Mouse (Mus musculus) embryonic facial prominence, embryonic 15.5 days (tissue): Measurements from ENCODE around the gene Ccnt2. TPM values are rescaled to one million over a fixed set of nuclear protein-coding genes. Genes with fewer than 3 reads are reported as not detected.

ENCODE experiments used
- ATAC-seq: fragments of 200-750 bp; cut with Nextera tagmentation; 2 replicates; pipeline ENCODE4 v1.8.0; 2017; ENCODE audit warnings: low read depth, moderate TSS enrichment; ENCODE audit not compliant: insufficient number of reproducible peaks, low FRiP score, low TSS enrichment
- H3K27ac ChIP-seq: fragments of 300-500 bp; sonication (generic); replicated peaks from 2 replicates; pipeline ENCODE4 v1.5.1; 2015; ENCODE audit warnings: mild to moderate bottlenecking, inconsistent platforms
- H3K27me3 ChIP-seq: fragments of 300-500 bp; sonication (generic); 2 replicates; pipeline ENCODE4 v1.6.1; 2015; ENCODE audit warnings: inconsistent platforms
- H3K36me3 ChIP-seq: fragments of 300-500 bp; sonication (generic); 2 replicates; pipeline ENCODE4 v1.6.1; 2015; ENCODE audit warnings: mild to moderate bottlenecking, inconsistent platforms
- H3K4me1 ChIP-seq: fragments of 300-500 bp; sonication (generic); 2 replicates; pipeline ENCODE4 v1.6.1; 2015; ENCODE audit warnings: inconsistent platforms
- H3K4me2 ChIP-seq: fragments of 300-500 bp; sonication (generic); replicated peaks from 2 replicates; pipeline ENCODE4 v1.6.1; 2015; ENCODE audit warnings: mild to moderate bottlenecking, inconsistent platforms
- H3K4me3 ChIP-seq: fragments of 300-500 bp; sonication (generic); replicated peaks from 2 replicates; pipeline ENCODE4 v1.5.1; 2015; ENCODE audit warnings: mild to moderate bottlenecking, inconsistent platforms
- H3K9ac ChIP-seq: fragments of 300-500 bp; sonication (generic); 2 replicates; pipeline ENCODE4 v1.6.1; 2015; ENCODE audit warnings: inconsistent platforms
- H3K9me3 ChIP-seq: fragments of 300-500 bp; sonication (generic); replicated peaks from 2 replicates; pipeline ENCODE4 v1.6.1; 2016; ENCODE audit warnings: inconsistent platforms
- WGBS: fragments of 180-500 bp; shearing (Covaris S2); methylation state at CpG from one replicate; pipeline ENCODE4 v1.1.7; 2015; 5-methylcytosine and 5-hydroxymethylcytosine counted together
- polyA plus RNA-seq: library from polyadenylated mRNA; unstranded; fragments of >200 nt; fragmentation: Nextera tagmentation; extraction: Ambion mirVana; gene quantifications from 2 replicates; pipeline ENCODE4 v1.2.1, GENCODE M21; 2015

Ccnt2 gene
- polyA plus RNA-seq, 1 experiment from 2014 or later = 84.1 TPM

GRCm38 (mm10) chr1:127795087-127795769 lies 21.3 kb downstream of the Ccnt2 start:
- no peak for ATAC-seq
- Histone ChIP-seq H3K27ac (no peak overlapping the region), H3K4me3 (no peak overlapping the region), H3K9ac (no peak overlapping the region), H3K27me3 (no peaks in the 10 kb centered on the region), H3K9me3 (no peaks in the 10 kb centered on the region), H3K4me1 (0 out of 2 replicates have a peak, but pooled peaks cover 4% of the 10 kb centered on the region), H3K36me3 (peaks cover 18% of the 10 kb centered on the region), H3K4me2 (no peak overlapping the region)
- WGBS = 68% methylated on average over 6 of the region's 6 CpGs

DNA sequence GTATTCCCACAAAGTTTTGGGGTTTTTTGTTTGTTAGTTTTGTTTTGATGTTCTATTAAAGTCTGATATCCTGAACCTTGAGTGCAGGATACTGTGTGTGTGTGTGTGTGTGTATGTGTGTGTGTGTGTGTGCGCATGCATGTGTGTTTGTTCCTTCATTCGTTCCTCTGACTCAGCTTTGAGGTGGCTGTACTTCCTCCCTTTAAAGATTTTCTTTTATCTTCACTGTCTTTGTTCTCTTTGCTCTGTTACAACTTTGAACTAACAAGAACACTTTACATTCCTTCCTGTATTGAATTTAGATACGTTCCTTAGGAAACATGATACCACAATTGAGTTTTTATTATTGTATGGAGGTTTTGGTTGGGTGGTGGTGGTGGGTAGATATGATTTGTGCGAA lies 22.4 kb downstream of the Ccnt2 start:
- Histone ChIP-seq H3K36me3 (peaks cover 21% of the 10 kb centered on the region), H3K27me3 (no peaks in the 10 kb centered on the region), H3K4me3 (no peak overlapping the region), H3K9me3 (no peaks in the 10 kb centered on the region), H3K4me1 (0 out of 2 replicates have a peak, but pooled peaks cover 4% of the 10 kb centered on the region), H3K27ac (no peak overlapping the region), H3K4me2 (no peak overlapping the region), H3K9ac (no peak overlapping the region)
- no peak for ATAC-seq
- 46% methylated on average over 4 of the region's 4 CpGs for WGBS

DNA sequence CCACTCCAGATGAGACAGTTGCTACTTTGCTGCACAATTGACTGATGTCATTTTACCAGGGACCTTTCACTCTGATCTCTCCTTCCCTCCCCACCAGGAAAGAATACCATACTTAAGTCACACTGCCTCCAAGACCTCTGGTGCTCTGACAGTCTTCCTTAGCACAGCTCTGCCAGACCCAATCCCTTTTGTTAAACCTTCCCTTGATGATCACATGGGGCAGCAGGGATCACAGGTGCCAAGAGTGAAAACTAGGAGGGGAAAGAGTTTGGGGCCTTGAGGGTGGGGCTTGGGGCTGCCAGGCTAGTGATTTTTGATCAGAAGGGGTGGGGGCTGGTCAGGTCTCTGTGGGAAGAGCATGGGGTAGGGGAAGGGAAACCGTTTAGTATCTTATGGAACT lies 22.8 kb downstream of the Ccnt2 start:
- Histone ChIP-seq H3K4me1 (0 out of 2 replicates have a peak, but pooled peaks cover 4% of the 10 kb centered on the region), H3K4me2 (no peak overlapping the region), H3K27me3 (no peaks in the 10 kb centered on the region), H3K9ac (no peak overlapping the region), H3K4me3 (no peak overlapping the region), H3K9me3 (no peaks in the 10 kb centered on the region), H3K36me3 (peaks cover 23% of the 10 kb centered on the region), H3K27ac (no peak overlapping the region)
- WGBS = 58% methylated on average over 1 of the region's 1 CpGs
- no peak for ATAC-seq

GRCm38 (mm10) chr1:127802916-127803315 lies 29.0 kb downstream of the Ccnt2 start:
- H3K27ac ChIP-seq = no peak overlapping the region
- peaks cover 50% of the 10 kb centered on the region for H3K36me3 ChIP-seq
- WGBS = 75% methylated on average over 8 of the region's 8 CpGs
- H3K4me2 ChIP-seq = no peak overlapping the region
- peak; percentile 73; the same call in 1 of the 2 replicates for ATAC-seq
- H3K9ac ChIP-seq = no peak overlapping the region
- no peaks in the 10 kb centered on the region for H3K9me3 ChIP-seq
- no peak overlapping the region for H3K4me3 ChIP-seq
- no peaks in the 10 kb centered on the region for H3K27me3 ChIP-seq
- H3K4me1 ChIP-seq = no peaks in the 10 kb centered on the region

DNA sequence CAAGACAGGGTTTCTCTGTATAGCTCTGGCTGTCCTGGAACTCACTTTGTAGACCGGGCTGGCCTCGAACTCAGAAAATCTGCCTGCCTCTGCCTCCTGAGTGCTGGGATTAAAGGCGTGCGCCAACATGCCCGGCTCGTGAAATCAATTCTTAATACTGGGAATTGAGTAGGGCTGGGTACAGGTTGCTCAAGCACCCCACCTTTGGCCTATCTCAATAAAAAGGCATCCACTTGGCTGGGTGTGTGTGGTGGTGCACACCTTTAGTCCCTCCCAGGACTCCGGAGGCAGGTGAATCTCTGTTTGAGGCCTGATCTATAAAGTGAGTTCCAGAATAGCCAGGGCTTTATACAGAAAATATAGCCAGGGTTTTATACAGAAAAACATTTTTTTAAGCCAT lies 34.7 kb downstream of the Ccnt2 start:
- ATAC-seq = no peak
- WGBS = 96% methylated on average over 7 of the region's 7 CpGs
- Histone ChIP-seq H3K27me3 (no peaks in the 10 kb centered on the region), H3K9me3 (no peaks in the 10 kb centered on the region), H3K36me3 (peaks cover 17% of the 10 kb centered on the region), H3K4me2 (no peak overlapping the region), H3K4me1 (no peaks in the 10 kb centered on the region), H3K9ac (no peak overlapping the region), H3K27ac (no peak overlapping the region), H3K4me3 (no peak overlapping the region)

DNA sequence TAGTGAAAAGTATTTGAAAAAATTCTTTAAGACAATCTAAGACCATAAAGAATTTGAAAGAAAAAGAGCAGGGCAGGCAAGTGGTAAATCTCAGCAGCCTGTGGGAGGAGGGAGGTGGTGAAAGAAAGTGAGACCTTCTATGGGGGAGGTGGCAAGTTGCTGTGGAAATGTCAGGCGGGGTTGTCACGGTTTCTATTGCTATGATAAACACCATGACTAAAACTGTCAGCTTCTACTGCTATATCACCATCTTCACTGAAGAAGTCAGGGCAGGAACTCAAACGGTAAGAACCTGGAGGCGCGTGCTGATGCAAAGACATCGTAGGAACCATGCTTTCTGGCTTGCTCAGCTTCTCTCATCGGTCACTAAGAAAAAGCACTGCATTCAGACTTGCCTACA lies 39.0 kb downstream of the Ccnt2 start:
- WGBS = 78% methylated on average over 7 of the region's 7 CpGs
- no peaks in the 10 kb centered on the region for H3K4me1 ChIP-seq
- H3K27ac ChIP-seq = no peak overlapping the region
- H3K36me3 ChIP-seq = no peaks in the 10 kb centered on the region
- H3K9ac ChIP-seq = no peak overlapping the region
- H3K27me3 ChIP-seq = no peaks in the 10 kb centered on the region
- no peaks in the 10 kb centered on the region for H3K9me3 ChIP-seq
- no peak overlapping the region for H3K4me3 ChIP-seq
- no peak for ATAC-seq
- H3K4me2 ChIP-seq = no peak overlapping the region

GRCm38 (mm10) chr1:127816381-127816780 lies 42.4 kb downstream of the Ccnt2 start:
- no peak overlapping the region for H3K9ac ChIP-seq
- H3K27ac ChIP-seq = no peak overlapping the region
- no peaks in the 10 kb centered on the region for H3K27me3 ChIP-seq
- H3K9me3 ChIP-seq = no peaks in the 10 kb centered on the region
- ATAC-seq = no peak
- 74% methylated on average over 6 of the region's 6 CpGs for WGBS
- no peaks in the 10 kb centered on the region for H3K36me3 ChIP-seq
- no peaks in the 10 kb centered on the region for H3K4me1 ChIP-seq
- no peak overlapping the region for H3K4me2 ChIP-seq
- H3K4me3 ChIP-seq = no peak overlapping the region

GRCm38 (mm10) chr1:127827325-127827724 lies 53.4 kb downstream of the Ccnt2 start:
- H3K27me3 ChIP-seq = no peaks in the 10 kb centered on the region
- 16% methylated on average over 2 of the region's 2 CpGs for WGBS
- H3K4me1 ChIP-seq = no peaks in the 10 kb centered on the region
- H3K9me3 ChIP-seq = no peaks in the 10 kb centered on the region
- H3K36me3 ChIP-seq = no peaks in the 10 kb centered on the region
- ATAC-seq = no peak
- H3K4me2 ChIP-seq = no peak overlapping the region
- H3K9ac ChIP-seq = no peak overlapping the region
- no peak overlapping the region for H3K27ac ChIP-seq
- H3K4me3 ChIP-seq = no peak overlapping the region

DNA sequence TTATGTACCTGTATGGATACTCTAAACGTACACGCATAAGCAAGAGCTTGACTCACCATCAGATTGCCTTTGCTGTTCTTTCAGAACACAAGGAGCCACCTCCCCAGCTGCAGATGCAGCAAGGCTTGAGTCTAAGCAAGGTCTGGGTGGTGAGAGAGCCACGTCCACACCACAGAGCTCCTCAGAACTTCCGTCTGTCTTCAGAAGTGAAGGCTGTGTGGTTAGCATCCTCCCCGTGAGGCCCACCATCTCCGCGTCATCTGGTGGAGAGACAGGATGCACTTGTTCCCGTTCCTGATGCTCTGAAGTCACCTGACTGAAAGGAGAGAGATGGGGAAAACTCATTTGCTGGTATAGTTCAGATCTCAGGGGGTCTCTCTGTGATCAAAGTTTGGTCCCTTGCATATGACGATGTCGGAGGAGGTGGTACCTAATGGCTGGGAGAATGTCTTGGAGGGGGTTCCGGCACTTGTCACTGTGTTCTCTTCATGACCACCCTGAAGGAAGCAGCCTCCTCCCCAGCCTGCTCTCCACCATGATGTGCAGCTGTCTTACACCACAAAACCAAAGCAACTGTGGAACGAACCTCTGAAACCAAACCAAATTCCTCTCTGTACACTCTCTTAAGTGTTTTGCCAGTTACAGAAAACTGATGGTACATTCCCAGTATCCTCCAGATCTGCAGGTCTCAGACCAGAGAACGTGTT lies 56.4 kb downstream of the Ccnt2 start:
- no peaks in the 10 kb centered on the region for H3K36me3 ChIP-seq
- H3K4me2 ChIP-seq = no peak overlapping the region
- H3K9ac ChIP-seq = no peak overlapping the region
- ATAC-seq = no peak
- 82% methylated on average over 13 of the region's 13 CpGs for WGBS
- no peak overlapping the region for H3K27ac ChIP-seq
- H3K9me3 ChIP-seq = no peaks in the 10 kb centered on the region
- H3K4me1 ChIP-seq = no peaks in the 10 kb centered on the region
- H3K27me3 ChIP-seq = no peaks in the 10 kb centered on the region
- H3K4me3 ChIP-seq = no peak overlapping the region

- Histone ChIP-seq H3K27ac (no peak overlapping the region), H3K9me3 (no peaks in the 10 kb centered on the region), H3K4me2 (no peak overlapping the region), H3K4me1 (no peaks in the 10 kb centered on the region), H3K27me3 (no peaks in the 10 kb centered on the region), H3K9ac (no peak overlapping the region), H3K36me3 (no peaks in the 10 kb centered on the region), H3K4me3 (no peak overlapping the region)
- WGBS = 56% methylated on average over 2 of the region's 2 CpGs
- no peak for ATAC-seq
Measured at GRCm38 (mm10) chr1:127833714-127834113, 59.8 kb downstream of the Ccnt2 start.

GRCm38 (mm10) chr1:127834202-127834601 lies 60.2 kb downstream of the Ccnt2 start:
- H3K4me3 ChIP-seq = no peak overlapping the region
- H3K36me3 ChIP-seq = no peaks in the 10 kb centered on the region
- 61% methylated on average over 4 of the region's 4 CpGs for WGBS
- no peak for ATAC-seq
- no peak overlapping the region for H3K4me2 ChIP-seq
- no peaks in the 10 kb centered on the region for H3K4me1 ChIP-seq
- H3K9me3 ChIP-seq = no peaks in the 10 kb centered on the region
- H3K9ac ChIP-seq = no peak overlapping the region
- H3K27ac ChIP-seq = no peak overlapping the region
- no peaks in the 10 kb centered on the region for H3K27me3 ChIP-seq

DNA sequence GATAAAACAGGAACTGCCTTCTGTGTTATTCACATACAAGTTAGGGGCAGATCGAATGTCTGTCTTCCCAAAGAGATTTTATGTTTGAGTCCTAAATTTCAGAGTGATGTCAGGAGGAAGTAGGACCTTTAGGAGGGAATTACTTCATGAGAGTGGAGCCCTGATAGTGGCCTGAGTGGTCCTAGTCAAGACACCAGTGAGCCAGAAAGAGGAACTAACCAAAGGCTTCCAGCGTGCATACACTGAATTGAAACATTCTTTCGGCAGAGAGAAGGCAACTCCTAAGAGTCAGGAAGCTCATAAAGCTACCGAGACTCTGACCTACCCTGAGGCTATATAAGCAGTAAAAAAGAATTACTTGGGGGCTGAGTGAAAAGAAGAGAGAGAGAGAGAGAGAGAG lies 62.7 kb downstream of the Ccnt2 start:
- WGBS = 39% methylated on average over 4 of the region's 4 CpGs
- no peaks in the 10 kb centered on the region for H3K27me3 ChIP-seq
- H3K27ac ChIP-seq = no peak overlapping the region
- H3K9ac ChIP-seq = no peak overlapping the region
- ATAC-seq = no peak
- H3K4me3 ChIP-seq = no peak overlapping the region
- H3K4me1 ChIP-seq = no peaks in the 10 kb centered on the region
- H3K9me3 ChIP-seq = no peaks in the 10 kb centered on the region
- H3K36me3 ChIP-seq = no peaks in the 10 kb centered on the region
- H3K4me2 ChIP-seq = no peak overlapping the region
